Mouse (Mus musculus) cerebellum, adult 2 months (tissue): ENCODE data around the gene Sesn3. TPM values are rescaled to one million over a fixed set of nuclear protein-coding genes. Genes with fewer than 3 reads are reported as not detected.

Source experiments
- DNase-seq, 2 experiments: peaks; one replicate each; pipeline ENCODE4 v3.0.0; 2021
- H3K27ac ChIP-seq: fragments of 200-500 bp; 2 replicates; pipeline ENCODE4 v1.5.1; 2012; ENCODE audit warnings: low read length, control low read depth, inconsistent platforms; ENCODE audit not compliant: insufficient read depth
- H3K27me3 ChIP-seq: fragments of 200-500 bp; 2 replicates; pipeline ENCODE4 v1.6.1; 2012; ENCODE audit warnings: inconsistent platforms, mild to moderate bottlenecking, low read length, moderate library complexity; ENCODE audit not compliant: control insufficient read depth, insufficient read depth
- H3K4me1 ChIP-seq: fragments of 200-500 bp; 2 replicates; pipeline ENCODE4 v1.6.1; 2011; ENCODE audit warnings: low read length; ENCODE audit not compliant: control insufficient read depth, insufficient read depth
- H3K4me3 ChIP-seq: fragments of 200-500 bp; replicated peaks from 2 replicates; pipeline ENCODE3; 2011; ENCODE audit warnings: mild to moderate bottlenecking, low read depth, low read length, control low read depth; ENCODE audit not compliant: insufficient read depth
- CTCF ChIP-seq: fragments of 200-500 bp; IDR thresholded peaks from 2 replicates; pipeline ENCODE4 v1.5.1; 2011; ENCODE audit warnings: low read depth, mild to moderate bottlenecking, control low read depth, low read length, moderate library complexity, borderline replicate concordance; ENCODE audit not compliant: insufficient read depth
- POLR2A ChIP-seq: fragments of 200-500 bp; IDR thresholded peaks from 2 replicates; pipeline ENCODE4 v1.6.1; 2011; ENCODE audit warnings: low read length, control low read depth, borderline replicate concordance; ENCODE audit not compliant: insufficient read depth
- WGBS: fragments of 180-500 bp; shearing (Covaris S2); methylation state at CpG from one replicate; pipeline ENCODE4 v1.1.7; 2018; 5-methylcytosine and 5-hydroxymethylcytosine counted together
- polyA plus RNA-seq: library from polyadenylated mRNA; depleted of rRNA; stranded (reverse); fragments of >200 nt; gene quantifications from 2 replicates; pipeline ENCODE4 v1.2.3, GENCODE M21; 2012

The Sesn3 gene
- polyA plus RNA-seq, 1 experiment = 26.8 TPM

- Histone ChIP-seq H3K27ac (no peak overlapping the region), H3K4me1 (no peaks in the 10 kb centered on the region; the same call in 1 of the 2 replicates), H3K27me3 (no peaks in the 10 kb centered on the region), H3K4me3 (no peak overlapping the region)
- peak; percentile 32 to 42 for DNase-seq
- peak; percentile 58 for TF ChIP-seq CTCF
- no peak for TF ChIP-seq POLR2A
- 58% methylated on average over 4 of the region's 4 CpGs for WGBS
These were observed 73.5 kb downstream of the Sesn3 start for GRCm38 (mm10) chr9:14348416-14348815.

GRCm38 (mm10) chr9:14349380-14349779, 74.5 kb downstream of the Sesn3 start:
- no peak for DNase-seq
- no peaks in the 10 kb centered on the region; the same call in 1 of the 2 replicates for H3K4me1 ChIP-seq
- no peak overlapping the region for H3K4me3 ChIP-seq
- H3K27ac ChIP-seq = no peak overlapping the region
- WGBS = 78% methylated on average over 5 of the region's 5 CpGs
- H3K27me3 ChIP-seq = no peaks in the 10 kb centered on the region
- TF ChIP-seq POLR2A = no peak
- TF ChIP-seq CTCF = no peak

GRCm38 (mm10) chr9:14350787-14351186, 75.9 kb downstream of the Sesn3 start:
- TF ChIP-seq POLR2A (no peak), CTCF (no peak)
- no peak overlapping the region for H3K4me3 ChIP-seq
- H3K27me3 ChIP-seq = no peaks in the 10 kb centered on the region
- 78% methylated on average over 2 of the region's 2 CpGs for WGBS
- H3K4me1 ChIP-seq = peaks cover 5% of the 10 kb centered on the region
- DNase-seq = no peak
- no peak overlapping the region for H3K27ac ChIP-seq

DNA sequence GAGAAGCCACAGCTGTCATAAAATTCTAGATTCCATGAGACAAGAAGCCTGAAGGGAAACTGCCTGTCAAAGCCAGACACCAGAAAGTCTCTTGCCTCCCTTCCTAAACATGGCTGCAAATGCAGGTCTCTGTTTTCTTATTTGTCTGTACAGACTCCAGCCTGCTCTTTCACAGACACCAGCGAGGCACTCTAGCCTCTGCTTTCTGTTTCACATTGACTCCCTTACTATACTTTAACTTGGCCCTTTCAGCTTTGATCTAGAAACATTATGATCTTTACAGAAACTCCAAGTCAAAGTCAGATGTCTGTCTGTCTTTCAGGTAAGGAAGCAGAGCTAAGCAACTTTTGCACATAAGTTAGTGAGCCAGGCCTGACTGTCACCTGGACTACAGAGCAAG, 77.5 kb downstream of the Sesn3 start:
- no peak for DNase-seq
- H3K4me1 ChIP-seq = peaks cover 5% of the 10 kb centered on the region
- H3K27ac ChIP-seq = no peak overlapping the region
- 100% methylated on average over 1 of the region's 1 CpGs for WGBS
- no peaks in the 10 kb centered on the region for H3K27me3 ChIP-seq
- no peak for TF ChIP-seq POLR2A
- TF ChIP-seq CTCF = no peak
- no peak overlapping the region for H3K4me3 ChIP-seq

DNA sequence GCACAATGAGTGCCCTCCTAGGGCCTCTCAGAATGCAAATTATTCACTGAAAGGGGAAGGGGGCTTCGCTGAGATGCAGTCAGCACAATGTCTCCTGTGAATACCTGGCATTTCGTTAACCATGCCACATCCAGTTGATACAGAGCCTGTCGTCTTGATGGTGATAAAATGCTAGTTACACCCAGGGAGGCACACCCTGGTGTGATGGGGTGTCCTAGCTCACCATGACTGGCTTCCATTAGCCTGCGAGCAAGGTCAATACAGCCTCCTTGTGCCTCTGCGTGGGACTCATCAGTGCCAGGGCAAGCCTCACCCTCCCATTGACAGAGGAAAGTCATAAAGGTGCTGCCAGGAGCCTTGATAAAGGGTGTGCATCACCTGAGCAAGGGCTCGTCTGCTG, 80.0 kb downstream of the Sesn3 start:
- H3K27ac ChIP-seq = no peak overlapping the region
- 44% methylated on average over 6 of the region's 6 CpGs for WGBS
- TF ChIP-seq POLR2A (no peak), CTCF (no peak)
- DNase-seq = no peak
- H3K4me1 ChIP-seq = peaks cover 5% of the 10 kb centered on the region
- no peak overlapping the region for H3K4me3 ChIP-seq
- no peaks in the 10 kb centered on the region for H3K27me3 ChIP-seq

- WGBS = 86% methylated on average over 4 of the region's 4 CpGs
- DNase-seq = no peak
- H3K27ac ChIP-seq = no peak overlapping the region
- H3K4me1 ChIP-seq = peaks cover 5% of the 10 kb centered on the region
- H3K27me3 ChIP-seq = no peaks in the 10 kb centered on the region
- TF ChIP-seq CTCF = 0 out of 2 replicates have a peak, but pooled peaks have one; percentile 12
- no peak for TF ChIP-seq POLR2A
- H3K4me3 ChIP-seq = no peak overlapping the region
These were observed 82.2 kb downstream of the Sesn3 start for GRCm38 (mm10) chr9:14357033-14357432.

GRCm38 (mm10) chr9:14362068-14362768, 87.4 kb downstream of the Sesn3 start:
- no peak for DNase-seq
- WGBS = 88% methylated on average over 8 of the region's 8 CpGs
- Histone ChIP-seq H3K4me1 (peaks cover 3% of the 10 kb centered on the region; the same call in 1 of the 2 replicates), H3K4me3 (no peak overlapping the region), H3K27ac (no peak overlapping the region), H3K27me3 (no peaks in the 10 kb centered on the region)
- TF ChIP-seq CTCF = no peak
- no peak for TF ChIP-seq POLR2A

GRCm38 (mm10) chr9:14363540-14363939, 88.7 kb downstream of the Sesn3 start:
- no peak for DNase-seq
- Histone ChIP-seq H3K4me3 (no peak overlapping the region), H3K27ac (no peak overlapping the region), H3K4me1 (peaks cover 3% of the 10 kb centered on the region; the same call in 1 of the 2 replicates), H3K27me3 (no peaks in the 10 kb centered on the region)
- TF ChIP-seq CTCF (no peak), POLR2A (no peak)
- 86% methylated on average over 6 of the region's 6 CpGs for WGBS
